Mouse (Mus musculus): ENCODE data around the gene Inhbc.
A peak's percentile ranks its signal among the peaks of the same experiment; 100 is the strongest.

- TF ChIP-seq CTCF (IDR thresholded peaks at IDR 0.05; ENCODE audit: borderline replicate concordance, insufficient read depth, low read length) (peak; percentile 29; the same call in 1 of the 2 replicates), POLR2A (IDR thresholded peaks at IDR 0.05; ENCODE audit: low read depth, low read length) (no peak)
Measured at GRCm38 (mm10) chr10:127353909-127354895, 16.0 kb downstream of the Inhbc start, which contains the start of gene Inhbe.

Measured in embryonic fibroblast, embryonic 13.5 days (primary cell).